Mouse (Mus musculus): ENCODE data around the gene Vstm5.
"Not testable (repeated sequence)": the region's sequence is repeated elsewhere in the genome, so short reads cannot be mapped to it uniquely, and the experiment has no call there.

The Vstm5 gene

DNA sequence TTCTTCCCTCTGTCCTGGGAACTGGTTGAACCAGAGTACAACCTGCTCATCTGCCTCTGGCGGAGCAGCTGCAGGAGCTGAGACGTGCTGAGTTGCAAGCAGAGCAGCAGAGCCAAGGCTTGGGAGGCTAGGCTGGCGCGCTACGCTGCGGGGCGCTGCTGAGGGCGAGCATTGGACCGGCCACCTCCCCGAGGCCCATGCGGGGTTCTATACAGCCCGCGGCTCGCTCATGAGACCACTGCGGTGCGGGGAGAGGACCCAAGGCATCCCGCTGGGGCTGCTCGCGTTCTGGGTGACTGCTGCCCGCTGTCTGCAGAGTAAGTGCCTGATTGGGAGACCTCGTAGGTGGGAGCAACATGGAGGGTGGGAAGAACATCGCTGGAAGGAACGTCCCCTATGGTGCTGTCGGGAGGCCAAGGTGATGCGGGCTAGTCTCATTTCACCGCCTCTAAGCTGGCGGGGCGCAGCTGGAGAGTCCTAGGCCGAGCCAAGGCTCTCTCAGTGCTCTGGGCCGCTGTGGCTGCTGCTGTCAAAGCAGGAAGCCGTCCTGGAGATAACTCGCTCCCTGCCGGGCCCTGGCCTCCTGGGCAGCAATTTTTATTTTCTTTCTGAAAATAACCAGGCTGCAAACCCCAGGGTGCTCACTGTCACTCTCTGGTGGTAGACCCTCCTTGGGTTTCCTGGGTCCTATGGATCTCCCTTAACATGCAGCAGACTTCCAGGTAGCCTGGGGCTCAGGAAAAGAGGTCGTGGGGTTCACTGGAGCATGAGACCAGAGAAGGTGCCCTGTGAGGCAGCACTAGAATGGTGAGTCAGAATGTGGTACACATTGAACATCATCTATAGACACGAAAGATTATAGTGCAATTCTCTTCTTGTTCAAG is at the start of gene Vstm5:
Gene Vstm5, plus strand, starts transcription at position 4 of the 884 bp plus-strand sequence.
- DNase-seq: peak; percentile 65

DNA sequence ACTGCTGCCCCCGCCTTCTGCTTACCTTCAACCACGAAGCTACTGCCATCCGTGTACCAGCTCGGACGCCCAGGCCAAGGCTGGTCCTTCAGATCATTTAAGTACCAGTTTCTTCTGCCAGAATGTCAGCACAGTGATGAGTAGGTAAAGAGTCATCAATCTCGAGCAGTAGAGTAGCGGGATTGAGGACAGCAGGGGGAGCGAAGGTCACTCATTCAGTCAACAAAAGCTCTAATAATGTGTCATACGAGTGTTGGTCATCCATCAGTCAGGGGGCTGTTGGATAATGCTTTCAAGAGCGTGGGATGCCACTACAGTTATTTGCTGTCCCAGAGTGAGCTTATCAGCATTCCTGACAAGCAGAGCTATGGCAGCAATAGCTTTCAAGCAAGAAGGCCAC is 44.0 kb upstream of the Vstm5 start:
- not testable (repeated sequence) for DNase-seq

- DNase-seq: no peak
Observed at GRCm38 (mm10) chr9:15206631-15207030, 32.2 kb upstream of the Vstm5 start.

GRCm38 (mm10) chr9:15209320-15209719 is 29.5 kb upstream of the Vstm5 start:
- DNase-seq: no peak

DNA sequence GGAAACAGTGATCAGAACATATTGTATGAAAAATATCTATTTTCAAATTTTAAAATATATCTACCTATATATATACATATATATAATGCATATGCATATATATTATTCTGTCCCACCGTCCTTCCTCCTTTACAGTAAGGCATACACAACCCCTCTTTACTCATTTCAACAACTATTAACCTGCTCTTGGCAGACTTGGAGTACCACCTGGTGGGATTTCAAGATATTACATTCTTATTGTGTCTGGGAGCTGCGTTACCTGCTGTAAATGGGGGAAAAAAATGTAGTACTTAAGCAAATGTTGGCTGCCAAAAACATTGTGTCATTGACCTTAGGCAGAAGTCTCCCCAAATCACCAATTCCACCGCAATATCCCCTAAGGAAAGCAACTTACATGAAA is 27.0 kb upstream of the Vstm5 start:
- peak; percentile 15 for DNase-seq

- DNase-seq: no peak
Observed at GRCm38 (mm10) chr9:15213695-15214094, 25.1 kb upstream of the Vstm5 start.

DNA sequence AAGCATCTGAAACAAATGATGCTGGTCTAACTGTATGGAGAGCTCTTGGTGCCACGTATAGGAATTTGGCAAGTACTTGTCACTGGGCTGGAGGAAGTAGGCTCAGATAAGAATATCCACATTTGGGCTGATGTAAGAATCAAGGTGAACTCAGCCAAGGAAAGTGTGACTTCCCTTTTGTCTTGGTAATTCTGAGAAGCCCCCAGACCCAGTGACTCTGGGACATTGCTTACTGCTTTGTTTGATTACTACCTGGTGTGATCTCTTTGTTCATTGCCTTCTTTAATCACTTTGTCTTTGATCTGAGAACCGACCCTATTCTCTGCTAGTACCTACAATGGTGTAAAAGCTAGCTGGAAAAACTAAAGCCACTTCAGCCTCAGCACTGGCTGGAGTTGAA is 13.9 kb upstream of the Vstm5 start:
- DNase-seq: no peak

DNA sequence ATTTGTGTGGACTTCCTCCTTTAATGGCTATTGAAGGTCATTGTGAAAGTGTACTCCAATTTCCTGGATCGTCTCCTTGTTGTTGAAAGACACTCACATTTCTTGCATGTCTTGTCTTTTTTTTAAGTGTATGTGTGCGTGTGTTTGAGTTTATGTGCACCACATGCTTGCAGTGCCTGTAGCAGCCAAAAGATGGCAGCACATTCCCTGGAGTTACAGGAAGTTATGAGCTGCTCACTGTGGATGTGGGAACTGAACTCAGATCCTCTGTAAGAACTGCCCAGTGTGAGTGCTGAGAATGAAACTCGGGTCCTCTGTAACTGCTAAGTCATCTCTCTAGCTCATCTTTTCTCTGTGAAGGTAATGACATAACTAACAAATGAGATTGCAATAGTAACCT is 6.4 kb upstream of the Vstm5 start:
- no peak for DNase-seq

- no peak for DNase-seq
Observed at GRCm38 (mm10) chr9:15233604-15234003, 5.2 kb upstream of the Vstm5 start.

DNA sequence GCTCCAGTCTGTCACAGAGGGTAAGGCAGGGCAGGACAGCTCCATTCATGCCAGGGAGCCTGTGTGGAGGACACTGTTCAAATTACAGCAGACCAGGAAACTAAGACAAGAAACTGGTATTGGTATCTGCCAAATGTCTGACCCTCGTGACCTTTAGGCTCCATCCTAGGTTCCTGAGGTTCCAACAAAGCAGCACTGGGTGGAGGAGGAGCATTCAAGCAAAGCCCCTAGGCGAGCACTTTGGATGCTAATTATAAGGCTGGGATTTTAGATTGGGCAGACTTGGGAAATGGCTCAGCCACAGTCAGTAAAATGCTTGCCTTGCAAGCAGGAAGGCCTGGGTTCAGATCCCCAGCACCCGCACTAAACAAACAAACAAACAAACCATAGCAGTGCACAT is 2.9 kb upstream of the Vstm5 start:
- no peak for DNase-seq

DNA sequence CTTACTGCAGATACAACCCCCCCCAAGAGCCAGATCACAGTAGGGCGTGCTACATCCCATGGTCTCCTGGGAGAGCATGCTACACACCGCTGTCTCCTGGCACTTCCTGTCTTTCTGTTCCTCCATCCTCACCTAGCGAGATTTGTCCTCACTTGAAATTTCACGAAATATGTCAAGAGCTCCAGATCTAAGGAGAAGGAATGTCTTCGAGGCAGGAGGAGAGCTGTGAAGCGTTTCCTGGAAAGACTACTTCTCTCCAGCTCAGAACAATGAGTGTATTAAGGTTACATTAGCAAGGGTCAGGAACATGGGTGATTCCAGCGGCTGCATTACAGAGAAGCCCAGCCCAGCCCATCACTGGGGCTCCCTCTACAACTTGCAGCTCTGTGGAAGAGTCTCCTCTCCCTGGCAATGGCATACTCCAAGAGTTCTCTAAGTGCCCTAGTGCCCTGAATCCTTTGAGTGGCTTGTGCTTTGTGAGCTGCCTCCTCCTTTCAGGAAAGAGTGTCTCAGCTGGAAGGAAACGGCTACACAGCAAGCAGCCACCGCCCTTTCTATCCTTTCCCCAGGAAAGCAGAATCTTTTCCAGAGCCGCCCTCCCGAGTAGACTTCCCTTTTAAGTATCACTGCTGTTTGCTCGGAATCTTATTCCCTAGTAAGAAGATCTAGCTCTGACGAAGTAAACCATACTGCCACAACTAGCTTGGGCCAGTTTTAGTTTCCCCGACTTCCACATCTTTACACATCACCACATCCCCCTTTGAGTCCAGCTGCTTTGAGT is 1.1 kb upstream of the Vstm5 start:
- peak; percentile 33 for DNase-seq

GRCm38 (mm10) chr9:15238297-15238990 is 401 bp upstream of the Vstm5 start:
- no peak for DNase-seq

- no peak for DNase-seq
Observed at GRCm38 (mm10) chr9:15240006-15240405, 1.2 kb downstream of the Vstm5 start.

- no peak for DNase-seq
Observed at GRCm38 (mm10) chr9:15240863-15241595, 2.2 kb downstream of the Vstm5 start.

- DNase-seq: peak; percentile 86
Observed at GRCm38 (mm10) chr9:15241596-15241939, 2.7 kb downstream of the Vstm5 start.

DNA sequence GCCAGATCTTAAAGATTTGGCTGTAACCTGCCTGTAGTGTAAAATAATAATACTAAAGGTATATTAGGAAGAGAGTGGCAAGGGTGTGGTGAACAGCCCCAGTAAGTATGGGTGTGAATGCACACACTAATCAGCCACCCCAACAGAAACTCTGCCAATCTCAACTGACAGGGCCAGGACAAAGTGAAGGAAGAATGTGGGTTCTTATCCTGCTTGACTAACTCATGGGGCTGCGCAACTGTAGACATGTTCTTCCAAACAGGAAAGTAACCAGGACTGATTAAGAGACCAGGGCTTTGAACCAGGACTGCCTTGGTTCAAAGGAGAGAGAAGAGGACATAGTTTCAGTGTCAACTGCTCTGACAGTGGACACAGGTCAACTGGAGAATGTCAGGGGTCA is 3.3 kb downstream of the Vstm5 start:
- DNase-seq: no peak

DNA sequence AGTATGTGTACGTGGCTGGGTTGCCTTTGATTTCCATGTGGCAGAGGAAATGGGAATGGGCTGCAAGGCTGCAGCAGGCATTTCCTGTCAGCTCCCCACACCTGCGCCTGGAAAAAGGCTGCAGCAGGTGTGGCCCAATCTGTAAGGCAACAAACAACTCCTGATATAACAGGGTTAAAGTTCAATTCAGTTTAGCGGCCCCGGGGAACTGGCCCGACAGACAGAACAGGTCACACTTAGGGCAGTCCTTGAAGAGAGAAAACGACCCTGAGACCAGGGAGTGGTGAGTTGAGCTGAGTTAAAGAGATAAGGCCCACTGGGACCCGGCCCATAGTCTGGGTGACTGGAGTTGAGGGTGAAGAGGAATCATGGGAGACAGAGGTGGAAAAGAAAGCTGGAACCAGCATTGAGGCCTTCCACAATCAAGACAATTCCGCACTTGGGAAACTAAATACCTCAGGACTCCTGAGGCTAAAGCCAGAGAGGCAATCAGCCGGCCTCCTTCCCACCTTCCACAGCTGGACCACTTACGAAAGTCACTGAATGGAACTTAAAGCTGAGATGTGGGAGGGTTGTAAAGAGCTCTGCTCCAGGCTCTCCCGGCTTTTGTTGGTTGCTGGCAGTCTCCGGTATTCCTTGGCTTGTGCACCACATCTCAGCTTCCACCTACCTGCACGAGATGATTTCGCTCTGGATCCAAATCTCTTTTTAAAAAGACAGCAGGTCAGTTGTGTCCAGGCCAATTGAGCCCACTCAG is 6.7 kb downstream of the Vstm5 start:
- no peak for DNase-seq

DNA sequence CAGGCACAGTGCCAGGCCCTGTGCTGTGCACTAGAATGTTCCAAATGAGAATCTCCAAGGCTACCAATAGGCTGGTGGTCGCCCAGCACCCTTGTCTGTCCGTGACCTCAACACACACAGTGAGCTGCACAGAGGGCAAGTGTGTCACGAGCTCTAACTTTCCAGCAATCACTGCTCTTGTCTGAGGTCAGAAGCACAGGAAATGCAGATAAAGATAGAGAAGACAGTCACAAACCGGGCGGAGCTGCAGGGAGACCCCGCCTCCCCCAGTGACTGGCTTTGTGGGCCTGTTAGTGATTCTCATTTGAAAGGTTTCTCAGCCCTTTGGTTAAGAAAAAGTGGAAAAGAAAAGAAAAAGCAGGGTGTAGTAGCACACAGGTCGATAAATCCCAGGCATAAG is 11.5 kb downstream of the Vstm5 start:
- peak; percentile 41 for DNase-seq

GRCm38 (mm10) chr9:15252196-15252595 is 13.4 kb downstream of the Vstm5 start:
- DNase-seq: peak; percentile 50

DNA sequence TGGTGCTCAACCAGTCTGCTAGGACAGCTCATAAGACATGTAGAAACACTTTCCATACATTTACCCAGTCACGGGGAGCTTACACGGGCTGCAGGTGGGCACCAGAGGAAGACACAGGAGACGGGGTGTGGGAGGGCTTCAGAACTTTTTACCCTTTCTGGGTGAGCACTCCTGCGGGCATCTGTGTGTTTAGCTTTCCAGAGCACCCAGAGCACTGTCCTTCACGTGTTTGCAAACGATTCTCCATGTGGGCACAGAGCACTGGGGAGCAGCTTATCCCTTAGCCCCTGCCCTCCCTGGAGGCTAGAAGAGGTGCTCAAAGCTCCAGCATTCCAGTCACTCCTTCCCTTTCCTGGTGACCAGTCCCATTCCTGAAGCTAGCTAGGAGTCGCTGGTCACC is 15.7 kb downstream of the Vstm5 start:
- DNase-seq: peak; percentile 22

- no peak for DNase-seq
Observed at GRCm38 (mm10) chr9:15256214-15256613, 17.4 kb downstream of the Vstm5 start.

DNA sequence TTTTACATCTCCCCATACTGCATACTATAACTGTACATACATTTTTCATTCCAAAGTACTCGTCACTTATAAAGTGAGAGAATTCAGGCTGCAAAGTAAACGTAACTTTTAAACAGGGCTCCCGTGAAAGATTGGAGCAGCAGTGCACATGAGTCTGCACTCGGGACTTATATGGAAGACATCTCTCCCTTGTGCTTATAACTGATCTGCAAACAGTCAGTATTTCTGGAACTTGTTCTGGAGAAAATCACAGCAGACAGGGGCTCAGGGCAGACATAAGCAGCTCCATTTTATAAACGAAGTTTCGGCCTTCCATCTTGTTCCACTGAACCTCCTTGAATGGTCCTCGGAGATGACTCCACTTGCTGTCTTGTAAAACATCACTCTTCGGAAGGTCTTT is 23.1 kb downstream of the Vstm5 start:
- no peak for DNase-seq
